Mouse (Mus musculus) retina, adult 2 months (tissue): ENCODE measurements at regions not wholly inside any gene's neighbourhood (a gene's known extent, or its start where the extent isn't known, plus 50 kb on each side); places are given as distances from the start of the nearest gene placed in this dataset.

Experiments used
- DNase-seq: peaks from one replicate; pipeline ENCODE4 v3.0.0-alpha.2; 2012; ENCODE audit warnings: low read depth, low spot score

GRCm38 (mm10) chr1:119308719-119309365 is 113.2 kb downstream of the Inhbb start:
- peak; percentile 18 for DNase-seq

GRCm38 (mm10) chr1:119305315-119305976 is 116.6 kb downstream of the Inhbb start:
- no peak for DNase-seq

GRCm38 (mm10) chr1:119304470-119304980 is 117.5 kb downstream of the Inhbb start:
- no peak for DNase-seq

GRCm38 (mm10) chr1:119302349-119302995 is 119.6 kb downstream of the Inhbb start:
- DNase-seq = no peak

GRCm38 (mm10) chr1:119301931-119302330 is 120.1 kb downstream of the Inhbb start:
- DNase-seq = no peak

GRCm38 (mm10) chr1:119301258-119301657 is 120.8 kb downstream of the Inhbb start:
- no peak for DNase-seq

GRCm38 (mm10) chr1:119299842-119300752 is 122.0 kb downstream of the Inhbb start:
- DNase-seq = no peak

- no peak for DNase-seq
Measured at GRCm38 (mm10) chr1:119298696-119299230, 123.3 kb downstream of the Inhbb start.

GRCm38 (mm10) chr1:119295121-119295520 is 126.9 kb downstream of the Inhbb start:
- no peak for DNase-seq

GRCm38 (mm10) chr1:119293839-119294238 is 128.2 kb downstream of the Inhbb start:
- DNase-seq = no peak

- no peak for DNase-seq
Measured at GRCm38 (mm10) chr1:119292216-119292615, 129.8 kb downstream of the Inhbb start.

- no peak for DNase-seq
Measured at GRCm38 (mm10) chr1:119290165-119290916, 131.7 kb downstream of the Inhbb start.

- DNase-seq = no peak
Measured at GRCm38 (mm10) chr1:119289516-119290164, 132.4 kb downstream of the Inhbb start.

- no peak for DNase-seq
Measured at GRCm38 (mm10) chr1:119282416-119282815, 139.6 kb downstream of the Inhbb start.

- DNase-seq = no peak
Measured at GRCm38 (mm10) chr1:119279261-119279660, 142.8 kb downstream of the Inhbb start.

- DNase-seq = no peak
Measured at GRCm38 (mm10) chr1:119278528-119279201, 143.4 kb downstream of the Inhbb start.

- no peak for DNase-seq
Measured at GRCm38 (mm10) chr1:119277990-119278389, 144.1 kb downstream of the Inhbb start.

GRCm38 (mm10) chr1:119266013-119266412 is 156.0 kb downstream of the Inhbb start:
- no peak for DNase-seq

- DNase-seq = no peak
Measured at GRCm38 (mm10) chr1:119265192-119265891, 156.7 kb downstream of the Inhbb start.
